Mouse (Mus musculus): ENCODE data around the gene Dab2ip. TPM values are rescaled to one million over a fixed set of nuclear protein-coding genes. Genes with fewer than 3 reads are reported as not detected.
A peak's percentile ranks its signal among the peaks of the same experiment; 100 is the strongest.

Gene Dab2ip
- polyA plus RNA-seq, 1 experiment from 2014 or later, result 49.0 TPM

DNA sequence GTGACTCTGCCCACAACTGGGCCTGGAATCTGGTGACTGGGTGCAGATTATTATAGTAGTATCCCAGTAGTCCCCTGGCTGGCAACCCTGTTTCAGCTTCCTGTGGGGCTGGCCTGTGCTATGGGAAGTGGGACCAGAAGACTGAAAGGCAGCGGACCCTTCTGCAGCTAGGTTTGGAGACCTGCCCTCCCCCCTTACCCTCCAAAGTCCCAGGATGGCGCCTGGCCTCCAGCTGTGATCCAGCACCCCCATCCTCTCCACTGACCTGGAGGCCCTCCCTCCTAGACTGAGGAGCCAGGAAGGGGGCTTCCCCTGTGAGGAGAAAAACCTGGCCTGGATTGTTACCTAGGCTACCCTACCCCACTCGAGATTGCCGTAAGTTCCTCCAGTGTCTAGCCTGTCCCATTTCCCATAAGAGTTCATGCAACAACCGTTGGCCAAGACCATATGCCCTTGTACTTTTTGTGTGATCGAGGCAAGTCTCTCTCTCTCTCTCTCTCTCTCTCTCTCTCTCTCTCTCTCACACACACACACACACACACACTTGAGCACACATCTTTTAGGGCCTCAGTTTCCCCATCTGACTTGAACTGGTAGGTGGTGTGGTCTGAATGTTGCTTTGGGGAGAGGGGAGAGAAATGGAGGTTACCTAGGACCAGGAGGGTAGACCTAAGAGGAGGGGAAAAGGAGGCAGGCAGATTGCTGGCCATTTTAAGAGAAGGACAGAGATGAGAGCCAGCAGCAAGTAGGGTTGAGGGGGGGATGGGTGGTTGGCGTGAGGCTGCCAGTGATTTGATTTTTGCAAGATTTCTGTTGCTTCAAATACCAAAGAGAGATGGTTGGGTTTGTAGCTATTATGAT, 62.5 kb downstream of the Dab2ip start:
- Histone ChIP-seq H3K9ac (ENCODE audit: low read depth, low read length) (peak overlapping the region; percentile 43; the same call in 1 of the 2 replicates), H3K27ac (ENCODE audit: low read depth, low read length) (peak overlapping the region; percentile 79)
- 17% methylated on average over 7 of the region's 7 CpGs for WGBS (ENCODE audit: insufficient replicate concordance)

GRCm38 (mm10) chr2:35621225-35621519, 63.1 kb downstream of the Dab2ip start:
- ATAC-seq (replicated peaks; ENCODE audit: insufficient number of reproducible peaks, low FRiP score, low TSS enrichment), result no peak
- peak overlapping the region; percentile 69 for H3K4me2 ChIP-seq
- 73% methylated on average over 2 of the region's 2 CpGs for WGBS (ENCODE audit: insufficient replicate concordance)
- H3K9me3 ChIP-seq (replicated peaks; ENCODE audit: control insufficient read depth, low read length), result no peaks in the 10 kb centered on the region
- H3K27ac ChIP-seq (ENCODE audit: low read depth, low read length), result no peak overlapping the region
- H3K4me3 ChIP-seq (ENCODE audit: low read depth, low read length), result no peak overlapping the region
- peaks cover 93% of the 10 kb centered on the region for H3K4me1 ChIP-seq (ENCODE audit: control insufficient read depth, insufficient read depth, low read length)
- no peaks in the 10 kb centered on the region; the same call in 1 of the 2 replicates for H3K36me3 ChIP-seq (ENCODE audit: control insufficient read depth, insufficient read depth, low read length)
- H3K27me3 ChIP-seq (ENCODE audit: control insufficient read depth, insufficient read depth, low read length), result no peaks in the 10 kb centered on the region
- 0 out of 2 replicates have a peak overlapping the region, but pooled peaks have one; percentile 10 for H3K9ac ChIP-seq (ENCODE audit: low read depth, low read length)

More for the DNA sequence above, 62.5 kb downstream of the Dab2ip start:
- Histone ChIP-seq H3K9me3 (replicated peaks; ENCODE audit: control insufficient read depth, low read length) (no peaks in the 10 kb centered on the region), H3K4me3 (ENCODE audit: low read depth, low read length) (peak overlapping the region; percentile 16; the same call in 1 of the 2 replicates), H3K4me1 (ENCODE audit: control insufficient read depth, insufficient read depth, low read length) (peaks cover 93% of the 10 kb centered on the region), H3K36me3 (ENCODE audit: control insufficient read depth, insufficient read depth, low read length) (no peaks in the 10 kb centered on the region; the same call in 1 of the 2 replicates), H3K4me2 (peak overlapping the region; percentile 58), H3K27me3 (ENCODE audit: control insufficient read depth, insufficient read depth, low read length) (no peaks in the 10 kb centered on the region)
- ATAC-seq (replicated peaks; ENCODE audit: insufficient number of reproducible peaks, low FRiP score, low TSS enrichment), result peak; percentile 59

GRCm38 (mm10) chr2:35621796-35622195, 63.7 kb downstream of the Dab2ip start:
- 1% methylated on average over 37 of the region's 41 CpGs for WGBS (ENCODE audit: insufficient replicate concordance)
- peak; percentile 62 for ATAC-seq (replicated peaks; ENCODE audit: insufficient number of reproducible peaks, low FRiP score, low TSS enrichment)

DNA sequence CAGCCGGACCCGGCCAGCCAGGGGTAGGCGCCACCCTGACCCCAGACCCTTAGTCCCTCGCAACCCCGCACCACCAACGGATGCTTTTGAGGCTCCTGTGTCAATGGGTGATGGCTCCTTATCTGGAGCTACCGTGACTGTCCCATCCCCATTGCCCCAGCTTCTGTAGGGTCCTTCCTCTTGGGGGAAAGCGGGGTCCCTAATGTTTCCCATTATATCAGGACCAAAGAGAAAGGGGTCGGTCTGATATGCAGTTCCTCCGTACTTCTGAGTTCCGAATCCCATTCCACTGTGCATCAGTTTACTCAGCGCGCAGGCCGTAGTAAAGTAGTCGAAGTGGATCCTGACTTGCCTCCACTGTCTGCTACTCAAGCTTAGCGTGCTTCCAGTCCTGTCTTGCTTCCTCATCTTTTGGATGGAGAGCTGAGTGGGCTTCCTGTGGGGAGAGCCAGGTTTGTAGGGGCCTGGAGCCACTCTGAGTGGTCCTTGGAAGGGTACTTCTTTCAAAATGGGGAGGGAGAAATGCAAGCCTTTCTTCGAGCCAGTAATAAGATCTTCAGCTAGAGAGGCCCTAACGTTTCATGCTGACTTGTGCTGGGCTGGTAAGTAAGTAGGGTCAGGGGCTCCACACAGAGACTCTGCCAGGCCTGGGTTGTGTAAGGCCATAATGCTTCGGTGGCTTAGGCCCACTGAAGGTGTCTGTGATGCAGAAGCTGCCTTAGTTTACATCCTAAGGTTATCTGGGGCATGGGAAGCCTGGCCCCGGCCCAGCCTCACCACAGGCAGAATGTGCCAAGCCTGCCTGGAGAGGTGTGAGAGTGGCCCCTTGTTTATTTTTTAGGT, 64.4 kb downstream of the Dab2ip start:
- WGBS (ENCODE audit: insufficient replicate concordance), result 2% methylated on average over 20 of the region's 20 CpGs
- Histone ChIP-seq H3K27me3 (ENCODE audit: control insufficient read depth, insufficient read depth, low read length) (no peaks in the 10 kb centered on the region), H3K9me3 (replicated peaks; ENCODE audit: control insufficient read depth, low read length) (no peaks in the 10 kb centered on the region), H3K36me3 (ENCODE audit: control insufficient read depth, insufficient read depth, low read length) (no peaks in the 10 kb centered on the region; the same call in 1 of the 2 replicates), H3K9ac (ENCODE audit: low read depth, low read length) (peak overlapping the region; percentile 92), H3K27ac (ENCODE audit: low read depth, low read length) (peak overlapping the region; percentile 76), H3K4me1 (ENCODE audit: control insufficient read depth, insufficient read depth, low read length) (peaks cover 94% of the 10 kb centered on the region), H3K4me2 (peak overlapping the region; percentile 69), H3K4me3 (ENCODE audit: low read depth, low read length) (peak overlapping the region; percentile 81)
- no peak for ATAC-seq (replicated peaks; ENCODE audit: insufficient number of reproducible peaks, low FRiP score, low TSS enrichment)

More at GRCm38 (mm10) chr2:35621796-35622195, 63.7 kb downstream of the Dab2ip start:
- Histone ChIP-seq H3K36me3 (ENCODE audit: control insufficient read depth, insufficient read depth, low read length) (no peaks in the 10 kb centered on the region; the same call in 1 of the 2 replicates), H3K4me1 (ENCODE audit: control insufficient read depth, insufficient read depth, low read length) (peaks cover 94% of the 10 kb centered on the region), H3K27ac (ENCODE audit: low read depth, low read length) (peak overlapping the region; percentile 76), H3K9ac (ENCODE audit: low read depth, low read length) (peak overlapping the region; percentile 92), H3K9me3 (replicated peaks; ENCODE audit: control insufficient read depth, low read length) (no peaks in the 10 kb centered on the region), H3K27me3 (ENCODE audit: control insufficient read depth, insufficient read depth, low read length) (no peaks in the 10 kb centered on the region), H3K4me3 (ENCODE audit: low read depth, low read length) (peak overlapping the region; percentile 81), H3K4me2 (peak overlapping the region; percentile 69)

GRCm38 (mm10) chr2:35623104-35623377, 65.0 kb downstream of the Dab2ip start:
- H3K4me3 ChIP-seq (ENCODE audit: low read depth, low read length), result peak overlapping the region; percentile 81
- no peaks in the 10 kb centered on the region; the same call in 1 of the 2 replicates for H3K36me3 ChIP-seq (ENCODE audit: control insufficient read depth, insufficient read depth, low read length)
- H3K27ac ChIP-seq (ENCODE audit: low read depth, low read length), result no peak overlapping the region
- no peaks in the 10 kb centered on the region for H3K27me3 ChIP-seq (ENCODE audit: control insufficient read depth, insufficient read depth, low read length)
- ATAC-seq (replicated peaks; ENCODE audit: insufficient number of reproducible peaks, low FRiP score, low TSS enrichment), result no peak
- H3K4me1 ChIP-seq (ENCODE audit: control insufficient read depth, insufficient read depth, low read length), result peaks cover 93% of the 10 kb centered on the region
- peak overlapping the region; percentile 69 for H3K4me2 ChIP-seq
- WGBS (ENCODE audit: insufficient replicate concordance), result 28% methylated on average over 4 of the region's 4 CpGs
- H3K9ac ChIP-seq (ENCODE audit: low read depth, low read length), result peak overlapping the region; percentile 92
- no peaks in the 10 kb centered on the region for H3K9me3 ChIP-seq (replicated peaks; ENCODE audit: control insufficient read depth, low read length)

DNA sequence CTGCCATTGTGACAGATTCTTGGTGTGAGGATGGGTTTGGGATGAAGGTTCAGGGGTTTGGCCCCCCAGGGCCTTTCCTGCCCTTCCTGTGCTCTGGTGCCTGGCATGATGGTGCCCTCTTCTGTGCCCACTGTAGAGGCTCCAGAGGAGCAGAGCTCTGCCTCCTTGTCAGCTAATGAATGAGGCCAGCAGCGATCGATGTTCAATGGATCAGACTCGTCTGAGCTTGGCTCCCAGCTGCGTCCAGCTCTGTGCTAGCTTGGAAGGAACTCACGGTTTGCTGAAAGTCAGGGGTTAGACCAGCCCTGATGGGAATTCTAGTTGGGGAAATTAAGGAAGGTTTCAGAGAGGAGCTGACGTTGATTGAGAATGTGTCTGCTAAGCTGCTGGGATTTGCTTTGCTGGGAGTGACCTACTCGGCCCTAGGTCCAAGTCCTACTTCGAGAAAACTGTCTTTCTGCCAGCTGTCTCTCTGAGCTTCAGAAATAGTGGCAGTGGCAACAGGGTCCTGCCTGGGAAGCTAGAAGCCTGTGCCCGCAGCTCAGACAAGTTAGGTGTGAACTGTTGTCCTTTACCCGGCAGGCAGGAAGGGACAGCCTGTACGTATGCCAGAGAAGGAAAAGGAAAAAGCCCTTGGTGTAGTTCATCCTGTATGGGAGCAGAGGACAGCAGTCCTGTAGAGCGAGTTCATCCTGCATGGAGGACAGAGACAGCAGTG, 65.5 kb downstream of the Dab2ip start:
- WGBS (ENCODE audit: insufficient replicate concordance), result 32% methylated on average over 12 of the region's 12 CpGs
- Histone ChIP-seq H3K9ac (ENCODE audit: low read depth, low read length) (peak overlapping the region; percentile 92), H3K27me3 (ENCODE audit: control insufficient read depth, insufficient read depth, low read length) (no peaks in the 10 kb centered on the region), H3K9me3 (replicated peaks; ENCODE audit: control insufficient read depth, low read length) (no peaks in the 10 kb centered on the region), H3K4me2 (peak overlapping the region; percentile 69), H3K36me3 (ENCODE audit: control insufficient read depth, insufficient read depth, low read length) (no peaks in the 10 kb centered on the region; the same call in 1 of the 2 replicates), H3K27ac (ENCODE audit: low read depth, low read length) (no peak overlapping the region), H3K4me3 (ENCODE audit: low read depth, low read length) (peak overlapping the region; percentile 81), H3K4me1 (ENCODE audit: control insufficient read depth, insufficient read depth, low read length) (peaks cover 91% of the 10 kb centered on the region)
- no peak for ATAC-seq (replicated peaks; ENCODE audit: insufficient number of reproducible peaks, low FRiP score, low TSS enrichment)

DNA sequence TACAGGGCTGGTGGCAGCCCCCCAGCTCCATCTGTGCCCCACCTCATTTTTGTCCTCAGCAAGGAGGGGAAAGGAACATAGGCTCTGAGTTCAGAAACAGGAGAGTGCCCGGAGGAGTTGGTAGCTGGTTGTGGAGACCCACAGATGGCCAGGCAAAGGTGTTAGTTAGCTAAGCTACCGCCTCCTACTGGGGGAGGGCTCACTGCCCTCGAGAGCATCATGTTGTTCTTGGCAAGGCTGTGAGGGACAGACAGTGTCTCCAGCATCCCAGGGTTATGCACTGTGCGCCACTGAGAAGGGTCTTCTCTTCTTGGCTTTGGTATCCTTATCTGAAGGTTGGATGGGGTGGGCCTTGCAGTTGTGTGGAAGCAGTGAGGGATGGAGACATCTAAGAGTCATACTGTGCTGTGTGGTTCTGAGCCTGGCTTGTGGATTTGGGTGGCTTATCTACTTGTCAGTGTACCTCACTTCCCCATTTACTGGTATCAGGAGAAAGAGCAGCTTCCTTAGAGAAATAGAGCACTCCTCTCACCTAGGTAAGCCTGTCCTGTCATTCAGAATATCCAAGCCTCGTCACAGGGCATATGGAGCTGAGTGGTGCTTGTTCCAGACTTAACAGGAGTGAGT, 66.4 kb downstream of the Dab2ip start:
- Histone ChIP-seq H3K27ac (ENCODE audit: low read depth, low read length) (no peak overlapping the region), H3K4me3 (ENCODE audit: low read depth, low read length) (peak overlapping the region; percentile 81; the same call in 1 of the 2 replicates), H3K9ac (ENCODE audit: low read depth, low read length) (peak overlapping the region; percentile 92; the same call in 1 of the 2 replicates), H3K27me3 (ENCODE audit: control insufficient read depth, insufficient read depth, low read length) (no peaks in the 10 kb centered on the region), H3K4me2 (peak overlapping the region; percentile 69), H3K9me3 (replicated peaks; ENCODE audit: control insufficient read depth, low read length) (no peaks in the 10 kb centered on the region), H3K4me1 (ENCODE audit: control insufficient read depth, insufficient read depth, low read length) (peaks cover 89% of the 10 kb centered on the region), H3K36me3 (ENCODE audit: control insufficient read depth, insufficient read depth, low read length) (no peaks in the 10 kb centered on the region; the same call in 1 of the 2 replicates)
- no peak for ATAC-seq (replicated peaks; ENCODE audit: insufficient number of reproducible peaks, low FRiP score, low TSS enrichment)
- 43% methylated on average over 5 of the region's 5 CpGs for WGBS (ENCODE audit: insufficient replicate concordance)

GRCm38 (mm10) chr2:35625007-35625380, 66.9 kb downstream of the Dab2ip start:
- Histone ChIP-seq H3K36me3 (ENCODE audit: control insufficient read depth, insufficient read depth, low read length) (peaks cover 3% of the 10 kb centered on the region; the same call in 1 of the 2 replicates), H3K27ac (ENCODE audit: low read depth, low read length) (0 out of 2 replicates have a peak overlapping the region, but pooled peaks have one; percentile 12), H3K9ac (ENCODE audit: low read depth, low read length) (no peak overlapping the region), H3K27me3 (ENCODE audit: control insufficient read depth, insufficient read depth, low read length) (no peaks in the 10 kb centered on the region), H3K9me3 (replicated peaks; ENCODE audit: control insufficient read depth, low read length) (no peaks in the 10 kb centered on the region), H3K4me2 (no peak overlapping the region), H3K4me1 (ENCODE audit: control insufficient read depth, insufficient read depth, low read length) (peaks cover 86% of the 10 kb centered on the region), H3K4me3 (ENCODE audit: low read depth, low read length) (no peak overlapping the region)
- 77% methylated on average over 6 of the region's 6 CpGs for WGBS (ENCODE audit: insufficient replicate concordance)
- ATAC-seq (replicated peaks; ENCODE audit: insufficient number of reproducible peaks, low FRiP score, low TSS enrichment), result no peak

Measured in heart, embryonic 11.5 days (tissue).